Mouse (Mus musculus) heart, embryonic 16.5 days (tissue): Measurements from ENCODE around the gene Hectd1. TPM values are rescaled to one million over a fixed set of nuclear protein-coding genes. Genes with fewer than 3 reads are reported as not detected.

ENCODE experiments used
- ATAC-seq: fragments of 200-750 bp; cut with Nextera tagmentation; replicated peaks from 2 replicates; pipeline ENCODE4 v1.8.0; 2017; ENCODE audit warnings: moderate number of reproducible peaks; ENCODE audit not compliant: insufficient read depth, low FRiP score; ENCODE audit errors: extremely low read depth
- H3K27ac ChIP-seq: fragments of 300-500 bp; sonication (generic); 2 replicates; pipeline ENCODE4 v1.5.1; 2014; ENCODE audit warnings: mild to moderate bottlenecking, low read length, control low read depth, moderate library complexity
- H3K27me3 ChIP-seq: fragments of 300-500 bp; sonication (generic); 2 replicates; pipeline ENCODE4 v1.6.1; 2014; ENCODE audit warnings: low read length, mixed read lengths; ENCODE audit not compliant: control insufficient read depth, insufficient read depth
- H3K36me3 ChIP-seq: fragments of 300-500 bp; sonication (generic); 2 replicates; pipeline ENCODE4 v1.6.1; 2014; ENCODE audit not compliant: control insufficient read depth, insufficient read depth
- H3K4me1 ChIP-seq: fragments of 300-500 bp; sonication (generic); 2 replicates; pipeline ENCODE4 v1.6.1; 2014; ENCODE audit warnings: low read length, mixed read lengths; ENCODE audit not compliant: control insufficient read depth, insufficient read depth
- H3K4me2 ChIP-seq: fragments of 300-500 bp; sonication (generic); 2 replicates; pipeline ENCODE4 v1.6.1; 2014; ENCODE audit warnings: low read depth, mild to moderate bottlenecking, control low read depth, low read length
- H3K4me3 ChIP-seq: fragments of 300-500 bp; sonication (generic); 2 replicates; pipeline ENCODE4 v1.5.1; 2014; ENCODE audit warnings: mild to moderate bottlenecking, control low read depth, low read length
- H3K9ac ChIP-seq: fragments of 300-500 bp; sonication (generic); 2 replicates; pipeline ENCODE4 v1.6.1; 2014; ENCODE audit warnings: low read length, control low read depth
- H3K9me3 ChIP-seq: fragments of 300-500 bp; sonication (generic); replicated peaks from 2 replicates; pipeline ENCODE4 v1.6.1; 2016; ENCODE audit warnings: low read length; ENCODE audit not compliant: control insufficient read depth
- WGBS: fragments of 180-500 bp; shearing (Covaris S2); extraction: QIAGEN DNeasy Blood & Tissue Kit; methylation state at CpG from one replicate; pipeline ENCODE4 v1.1.7; 2014; 5-methylcytosine and 5-hydroxymethylcytosine counted together
- polyA plus RNA-seq: library from polyadenylated mRNA; unstranded; fragments of >200 nt; fragmentation: Nextera tagmentation; extraction: Ambion mirVana; gene quantifications from 2 replicates; pipeline ENCODE4 v1.2.1, GENCODE M21; 2015

The Hectd1 gene
- polyA plus RNA-seq, 1 experiment from 2014 or later, result 34.7 TPM

DNA sequence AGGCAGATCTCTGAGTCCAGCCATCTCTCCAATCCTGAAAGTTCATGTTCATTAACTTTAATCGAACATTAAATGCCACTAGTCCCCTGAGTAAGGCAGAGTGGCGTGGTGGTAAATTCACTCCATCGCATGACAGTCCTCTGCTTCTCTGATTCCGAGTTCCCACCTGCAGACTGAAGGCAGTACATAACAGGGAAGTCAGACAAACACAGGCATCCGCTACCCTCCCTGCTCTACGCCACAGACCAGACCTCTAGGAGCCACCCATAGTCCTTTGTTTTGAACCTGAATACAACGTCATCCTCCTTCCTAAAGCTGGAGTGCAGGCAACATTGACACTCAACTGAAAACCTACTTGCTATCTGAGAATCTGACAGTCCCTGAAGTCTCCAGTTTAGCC is 124.8 kb downstream of the Hectd1 start:
- no peaks in the 10 kb centered on the region for H3K36me3 ChIP-seq
- peaks cover 2% of the 10 kb centered on the region for H3K9me3 ChIP-seq
- 73% methylated on average over 7 of the region's 7 CpGs for WGBS
- no peak overlapping the region for H3K4me3 ChIP-seq
- ATAC-seq, result no peak
- no peak overlapping the region for H3K4me2 ChIP-seq
- no peaks in the 10 kb centered on the region for H3K27me3 ChIP-seq
- H3K27ac ChIP-seq, result no peak overlapping the region
- peaks cover 14% of the 10 kb centered on the region for H3K4me1 ChIP-seq
- no peak overlapping the region for H3K9ac ChIP-seq

DNA sequence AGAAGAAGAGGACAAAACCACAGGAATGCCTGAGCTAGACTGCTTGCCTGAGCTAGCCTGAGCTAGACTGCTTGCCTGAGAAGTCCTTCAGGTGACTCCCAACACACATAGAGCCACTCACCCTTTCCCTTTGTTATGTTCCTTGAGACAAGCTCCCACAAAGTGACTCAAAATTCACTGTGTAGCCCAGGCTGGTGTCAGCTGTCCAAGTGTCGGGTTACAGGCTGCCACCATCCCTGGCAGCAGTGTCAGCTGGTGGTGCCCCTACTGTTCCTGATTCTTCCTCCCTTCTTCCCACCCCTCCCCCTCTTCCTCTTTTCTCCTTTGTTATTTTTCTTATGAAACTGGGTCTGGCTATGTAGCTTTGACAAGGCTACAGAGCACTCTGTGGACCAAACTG is 125.5 kb downstream of the Hectd1 start:
- WGBS, result 50% methylated on average over 1 of the region's 1 CpGs
- no peak overlapping the region for H3K4me3 ChIP-seq
- H3K4me1 ChIP-seq, result peaks cover 9% of the 10 kb centered on the region
- H3K9me3 ChIP-seq, result peaks cover 5% of the 10 kb centered on the region
- H3K27ac ChIP-seq, result no peak overlapping the region
- no peaks in the 10 kb centered on the region for H3K36me3 ChIP-seq
- H3K4me2 ChIP-seq, result no peak overlapping the region
- ATAC-seq, result no peak
- no peak overlapping the region for H3K9ac ChIP-seq
- no peaks in the 10 kb centered on the region for H3K27me3 ChIP-seq

DNA sequence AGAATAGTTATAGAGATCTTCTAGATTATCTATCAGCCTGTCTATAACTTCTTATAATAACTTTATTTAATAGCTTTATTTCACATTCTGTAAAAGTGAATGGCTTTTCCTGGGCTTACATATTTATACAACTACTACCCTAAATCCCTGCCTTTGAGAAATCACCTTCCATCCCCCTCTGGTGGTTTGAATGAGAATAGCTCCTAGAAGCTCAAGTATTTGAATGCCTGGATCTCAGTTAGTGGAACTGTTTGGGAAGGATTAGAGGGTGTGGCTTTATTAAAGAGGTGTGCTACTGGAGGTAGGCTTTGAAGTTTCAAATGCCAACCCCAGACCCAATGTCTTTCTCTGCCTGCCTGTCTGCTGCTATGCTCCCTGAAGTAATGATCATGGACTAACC is 127.6 kb downstream of the Hectd1 start:
- H3K4me2 ChIP-seq, result no peak overlapping the region
- H3K9me3 ChIP-seq, result peaks cover 5% of the 10 kb centered on the region
- H3K4me3 ChIP-seq, result no peak overlapping the region
- no peak overlapping the region for H3K9ac ChIP-seq
- H3K27ac ChIP-seq, result no peak overlapping the region
- no peaks in the 10 kb centered on the region for H3K36me3 ChIP-seq
- no peak for ATAC-seq
- H3K27me3 ChIP-seq, result no peaks in the 10 kb centered on the region
- peaks cover 7% of the 10 kb centered on the region; the same call in 1 of the 2 replicates for H3K4me1 ChIP-seq

- no peaks in the 10 kb centered on the region for H3K36me3 ChIP-seq
- peaks cover 11% of the 10 kb centered on the region for H3K4me1 ChIP-seq
- peak; percentile 43; the same call in 1 of the 2 replicates for ATAC-seq
- H3K9ac ChIP-seq, result no peak overlapping the region
- H3K9me3 ChIP-seq, result peaks cover 5% of the 10 kb centered on the region
- H3K4me3 ChIP-seq, result no peak overlapping the region
- peak overlapping the region; percentile 21; the same call in 1 of the 2 replicates for H3K4me2 ChIP-seq
- no peaks in the 10 kb centered on the region for H3K27me3 ChIP-seq
- WGBS, result 39% methylated on average over 8 of the region's 8 CpGs
- 0 out of 2 replicates have a peak overlapping the region, but pooled peaks have one; percentile 41 for H3K27ac ChIP-seq
Measured at GRCm38 (mm10) chr12:51699623-51700393, 129.5 kb downstream of the Hectd1 start.

DNA sequence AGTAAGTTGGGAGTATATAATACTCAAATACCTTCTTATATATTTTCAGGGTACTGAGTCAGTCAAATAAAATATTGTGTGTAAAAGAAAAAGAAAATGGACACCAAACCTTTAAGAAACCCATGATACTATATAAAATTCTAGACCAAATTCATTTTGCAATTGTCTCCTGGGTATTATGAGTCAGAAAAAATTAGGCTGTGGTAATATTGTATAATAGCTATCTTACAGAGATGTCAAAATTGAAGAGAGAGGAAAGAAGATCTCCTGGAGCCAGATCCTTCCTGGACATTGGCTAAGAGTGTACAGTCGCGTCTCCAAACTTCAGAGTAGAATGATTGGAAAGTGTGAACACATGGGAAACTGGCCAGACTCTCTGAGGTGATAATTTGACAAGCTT is 133.2 kb downstream of the Hectd1 start:
- Histone ChIP-seq H3K4me3 (no peak overlapping the region), H3K4me2 (no peak overlapping the region), H3K36me3 (no peaks in the 10 kb centered on the region), H3K27me3 (no peaks in the 10 kb centered on the region), H3K9ac (no peak overlapping the region), H3K9me3 (peaks cover 2% of the 10 kb centered on the region; the same call in 1 of the 2 replicates), H3K4me1 (peaks cover 24% of the 10 kb centered on the region), H3K27ac (no peak overlapping the region)
- 43% methylated on average over 2 of the region's 2 CpGs for WGBS
- no peak for ATAC-seq

GRCm38 (mm10) chr12:51694966-51695365 is 134.4 kb downstream of the Hectd1 start:
- no peak overlapping the region for H3K4me3 ChIP-seq
- H3K9ac ChIP-seq, result no peak overlapping the region
- 70% methylated on average over 1 of the region's 1 CpGs for WGBS
- no peak for ATAC-seq
- H3K27me3 ChIP-seq, result no peaks in the 10 kb centered on the region
- H3K36me3 ChIP-seq, result no peaks in the 10 kb centered on the region
- peak overlapping the region; percentile 51; the same call in 1 of the 2 replicates for H3K27ac ChIP-seq
- H3K4me2 ChIP-seq, result no peak overlapping the region
- H3K9me3 ChIP-seq, result peaks cover 2% of the 10 kb centered on the region; the same call in 1 of the 2 replicates
- H3K4me1 ChIP-seq, result peaks cover 21% of the 10 kb centered on the region

GRCm38 (mm10) chr12:51694096-51694495 is 135.2 kb downstream of the Hectd1 start:
- Histone ChIP-seq H3K9ac (no peak overlapping the region), H3K27me3 (no peaks in the 10 kb centered on the region), H3K4me2 (no peak overlapping the region), H3K36me3 (no peaks in the 10 kb centered on the region), H3K4me3 (no peak overlapping the region), H3K27ac (peak overlapping the region; percentile 46), H3K9me3 (peaks cover 1% of the 10 kb centered on the region; the same call in 1 of the 2 replicates), H3K4me1 (peaks cover 21% of the 10 kb centered on the region)
- no peak for ATAC-seq

Other genes with a start within 250 kb of the Hectd1 start
- 1.2 and 1.3 TPM in 2 replicates for gene Coch, start 236.2 kb downstream of the Hectd1 start, polyA plus RNA-seq
- gene Ap4s1, start 138.5 kb downstream of the Hectd1 start, polyA plus RNA-seq, result 32.5 and 38.0 TPM in 2 replicates
- gene Strn3, start 137.6 kb downstream of the Hectd1 start, polyA plus RNA-seq, result 37.2 and 38.8 TPM in 2 replicates
- gene Heatr5a, start 141.8 kb upstream of the Hectd1 start, polyA plus RNA-seq, result 7.9 and 9.0 TPM in 2 replicates
- gene Dtd2, start 177.0 kb upstream of the Hectd1 start, polyA plus RNA-seq, result 15.0 and 15.8 TPM in 2 replicates
- not detected in 2 replicates for gene Gpr33, start 198.5 kb upstream of the Hectd1 start, polyA plus RNA-seq